Mouse (Mus musculus) limb, embryonic 15.5 days (tissue): ENCODE measurements around the gene Zic1. TPM values are rescaled to one million over a fixed set of nuclear protein-coding genes. Genes with fewer than 3 reads are reported as not detected.

ENCODE experiments used
- ATAC-seq: fragments of 200-750 bp; cut with Nextera tagmentation; 2 replicates; pipeline ENCODE4 v1.8.0; 2017; ENCODE audit warnings: low read depth, moderate TSS enrichment; ENCODE audit not compliant: insufficient number of reproducible peaks, low FRiP score, low TSS enrichment
- H3K27ac ChIP-seq: fragments of 300-500 bp; sonication (generic); 2 replicates; pipeline ENCODE4 v1.5.1; 2015; ENCODE audit warnings: moderate library complexity, mild to moderate bottlenecking, inconsistent platforms
- H3K27me3 ChIP-seq: fragments of 300-500 bp; sonication (generic); 2 replicates; pipeline ENCODE4 v1.6.1; 2015; ENCODE audit warnings: inconsistent platforms
- H3K36me3 ChIP-seq: fragments of 300-500 bp; sonication (generic); 2 replicates; pipeline ENCODE4 v1.6.1; 2015; ENCODE audit warnings: inconsistent platforms
- H3K4me1 ChIP-seq: fragments of 300-500 bp; sonication (generic); 2 replicates; pipeline ENCODE4 v1.6.1; 2015; ENCODE audit warnings: inconsistent platforms
- H3K4me2 ChIP-seq: fragments of 300-500 bp; sonication (generic); 2 replicates; pipeline ENCODE4 v1.6.1; 2015; ENCODE audit warnings: mild to moderate bottlenecking, inconsistent platforms
- H3K4me3 ChIP-seq: fragments of 300-500 bp; sonication (generic); 2 replicates; pipeline ENCODE4 v1.5.1; 2015; ENCODE audit warnings: mild to moderate bottlenecking, inconsistent platforms
- H3K9ac ChIP-seq: fragments of 300-500 bp; sonication (generic); 2 replicates; pipeline ENCODE4 v1.6.1; 2015; ENCODE audit warnings: inconsistent platforms
- H3K9me3 ChIP-seq: fragments of 300-500 bp; sonication (generic); 2 replicates; pipeline ENCODE4 v1.6.1; 2016; ENCODE audit warnings: inconsistent platforms
- whole genome bisulfite sequencing: fragments of 180-500 bp; shearing (Covaris S2); methylation state at CpG from one replicate; pipeline ENCODE4 v1.1.7; 2015; 5-methylcytosine and 5-hydroxymethylcytosine counted together
- polyA plus RNA-seq: library from polyadenylated mRNA; unstranded; fragments of >200 nt; fragmentation: Nextera tagmentation; extraction: Ambion mirVana; gene quantifications from 2 replicates; pipeline ENCODE4 v1.2.1, GENCODE M21; 2015

The Zic1 gene
- polyA plus RNA-seq, 1 experiment from 2014 or later = 0.14 TPM

DNA sequence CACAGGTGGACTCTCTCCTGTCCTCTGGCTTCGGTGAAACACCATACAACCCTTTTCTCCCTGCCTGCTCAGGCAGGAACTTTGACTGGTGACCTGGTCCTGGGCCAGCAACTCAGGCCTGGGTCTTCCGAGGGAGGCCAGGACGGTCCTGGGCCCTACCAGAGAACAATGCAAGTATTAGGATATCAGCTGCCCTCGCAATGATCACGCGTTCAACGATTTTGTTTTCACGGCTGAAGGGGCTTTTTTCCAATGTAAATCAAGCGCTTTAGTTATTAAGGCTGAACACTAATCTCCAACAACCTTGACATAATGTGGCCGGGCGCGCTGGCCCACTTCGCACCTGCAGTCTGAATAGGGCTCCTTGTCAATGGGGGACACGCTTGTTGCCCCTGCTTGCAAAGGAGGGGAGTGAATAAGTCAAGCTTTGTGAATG is 28.6 kb upstream of the Zic1 start:
- no peak overlapping the region for H3K9ac ChIP-seq
- H3K36me3 ChIP-seq = no peaks in the 10 kb centered on the region
- no peak overlapping the region for H3K27ac ChIP-seq
- H3K9me3 ChIP-seq = no peaks in the 10 kb centered on the region
- H3K27me3 ChIP-seq = peaks cover 93% of the 10 kb centered on the region
- no peaks in the 10 kb centered on the region for H3K4me1 ChIP-seq
- H3K4me3 ChIP-seq = no peak overlapping the region
- WGBS = 1% methylated on average over 14 of the region's 14 CpGs
- no peak for ATAC-seq
- H3K4me2 ChIP-seq = no peak overlapping the region

DNA sequence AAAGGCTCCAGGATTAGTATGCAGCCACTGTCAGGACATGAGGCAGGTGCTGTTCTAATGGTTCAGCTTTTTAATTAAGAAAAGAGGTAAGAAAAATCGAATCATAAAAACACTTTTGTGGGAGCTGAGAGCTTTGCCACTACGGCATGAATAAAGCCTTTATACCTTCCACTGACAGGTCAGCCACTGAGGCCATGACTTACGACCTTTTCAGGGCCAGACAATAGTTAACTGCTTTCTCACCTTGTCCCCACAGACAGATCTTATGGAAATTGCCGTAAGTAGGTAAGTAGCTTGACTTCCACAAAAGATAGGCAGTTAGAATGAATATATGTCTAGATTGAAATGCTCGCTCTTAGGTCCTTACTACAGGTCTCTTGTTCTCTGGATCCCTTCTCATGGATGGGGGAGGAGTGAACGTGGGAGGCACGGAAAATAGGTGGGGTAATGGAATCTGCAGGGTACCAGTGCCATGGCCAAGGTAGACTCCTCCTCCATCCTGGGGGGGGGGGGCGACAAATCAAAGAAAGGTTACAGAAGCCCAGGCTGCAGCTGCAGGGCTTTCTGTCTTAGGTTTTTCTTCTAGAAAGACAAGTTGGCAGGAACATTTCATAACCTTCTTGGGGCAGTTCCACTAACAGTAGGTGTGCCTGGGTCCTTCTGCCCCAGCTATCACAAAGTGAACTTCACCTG is 27.9 kb upstream of the Zic1 start:
- Histone ChIP-seq H3K4me3 (no peak overlapping the region), H3K9me3 (no peaks in the 10 kb centered on the region), H3K27me3 (peaks cover 94% of the 10 kb centered on the region), H3K27ac (no peak overlapping the region), H3K9ac (no peak overlapping the region), H3K4me1 (no peaks in the 10 kb centered on the region), H3K36me3 (no peaks in the 10 kb centered on the region), H3K4me2 (no peak overlapping the region)
- no peak for ATAC-seq
- 4% methylated on average over 8 of the region's 8 CpGs for WGBS

- Histone ChIP-seq H3K36me3 (no peaks in the 10 kb centered on the region), H3K27me3 (peaks cover 98% of the 10 kb centered on the region), H3K4me3 (no peak overlapping the region), H3K9me3 (no peaks in the 10 kb centered on the region; the same call in 1 of the 2 replicates), H3K4me2 (no peak overlapping the region), H3K4me1 (no peaks in the 10 kb centered on the region), H3K27ac (no peak overlapping the region), H3K9ac (no peak overlapping the region)
- 8% methylated on average over 4 of the region's 4 CpGs for WGBS
- no peak for ATAC-seq
Observed at GRCm38 (mm10) chr9:91388173-91388572, 22.6 kb upstream of the Zic1 start.

DNA sequence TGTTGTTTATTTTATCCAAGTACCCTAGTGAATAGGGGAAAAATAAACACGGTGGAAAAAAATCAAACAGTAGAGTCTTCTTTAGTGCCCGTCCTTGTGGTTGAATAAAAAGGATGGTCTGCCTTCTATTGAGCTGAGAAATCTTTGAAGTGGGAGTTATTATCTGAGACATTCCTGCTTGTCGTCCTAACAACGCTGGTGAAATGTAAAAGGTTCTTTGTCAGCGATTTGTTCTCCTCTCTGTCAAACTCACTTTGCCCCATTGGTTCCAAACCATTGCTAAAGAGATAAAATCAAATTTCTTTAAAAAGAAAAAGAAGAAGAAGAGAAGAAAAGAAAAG is 22.1 kb upstream of the Zic1 start:
- Histone ChIP-seq H3K4me1 (no peaks in the 10 kb centered on the region), H3K27me3 (peaks cover 98% of the 10 kb centered on the region), H3K9me3 (no peaks in the 10 kb centered on the region; the same call in 1 of the 2 replicates), H3K9ac (no peak overlapping the region), H3K4me2 (no peak overlapping the region), H3K36me3 (no peaks in the 10 kb centered on the region), H3K4me3 (no peak overlapping the region), H3K27ac (no peak overlapping the region)
- 3% methylated on average over 5 of the region's 5 CpGs for WGBS
- no peak for ATAC-seq

- Histone ChIP-seq H3K9ac (no peak overlapping the region), H3K9me3 (no peaks in the 10 kb centered on the region; the same call in 1 of the 2 replicates), H3K4me2 (no peak overlapping the region), H3K4me3 (no peak overlapping the region), H3K36me3 (no peaks in the 10 kb centered on the region), H3K4me1 (no peaks in the 10 kb centered on the region), H3K27ac (no peak overlapping the region), H3K27me3 (peaks cover 99% of the 10 kb centered on the region)
- no peak for ATAC-seq
- WGBS = 3% methylated on average over 31 of the region's 31 CpGs
Observed at GRCm38 (mm10) chr9:91386891-91387739, 21.5 kb upstream of the Zic1 start.

DNA sequence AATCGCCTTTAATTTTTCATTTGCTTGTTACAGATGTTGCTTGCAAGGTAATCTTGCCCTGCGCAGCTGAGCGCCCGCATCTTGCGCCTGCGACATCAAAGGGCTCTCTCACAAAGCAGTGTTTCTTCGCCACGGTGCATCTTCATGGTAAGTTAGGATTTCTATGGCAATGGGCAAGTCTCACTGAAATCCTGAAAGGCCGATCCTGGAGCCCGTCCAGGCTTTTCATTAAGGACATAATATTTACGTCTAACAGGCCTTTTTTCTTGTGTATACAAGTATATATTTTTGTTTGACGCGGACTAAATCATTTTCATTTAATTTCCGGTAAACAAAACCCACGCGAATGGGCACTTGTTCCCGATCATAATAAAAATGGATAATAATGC is 20.9 kb upstream of the Zic1 start:
- 2% methylated on average over 17 of the region's 17 CpGs for WGBS
- no peak overlapping the region for H3K4me3 ChIP-seq
- H3K36me3 ChIP-seq = no peaks in the 10 kb centered on the region
- no peaks in the 10 kb centered on the region; the same call in 1 of the 2 replicates for H3K9me3 ChIP-seq
- H3K4me1 ChIP-seq = peaks cover 5% of the 10 kb centered on the region
- H3K4me2 ChIP-seq = no peak overlapping the region
- no peak overlapping the region for H3K9ac ChIP-seq
- H3K27me3 ChIP-seq = peaks cover 99% of the 10 kb centered on the region
- H3K27ac ChIP-seq = no peak overlapping the region
- no peak for ATAC-seq

GRCm38 (mm10) chr9:91385561-91386430 is 20.2 kb upstream of the Zic1 start:
- ATAC-seq = no peak
- Histone ChIP-seq H3K4me1 (peaks cover 10% of the 10 kb centered on the region), H3K36me3 (no peaks in the 10 kb centered on the region), H3K4me2 (no peak overlapping the region), H3K9me3 (no peaks in the 10 kb centered on the region; the same call in 1 of the 2 replicates), H3K27me3 (peaks cover 99% of the 10 kb centered on the region), H3K27ac (no peak overlapping the region), H3K4me3 (no peak overlapping the region), H3K9ac (no peak overlapping the region)
- 6% methylated on average over 8 of the region's 8 CpGs for whole genome bisulfite sequencing

GRCm38 (mm10) chr9:91384693-91385560 is 19.3 kb upstream of the Zic1 start:
- H3K27me3 ChIP-seq = peaks cover 98% of the 10 kb centered on the region
- H3K27ac ChIP-seq = no peak overlapping the region
- no peaks in the 10 kb centered on the region; the same call in 1 of the 2 replicates for H3K9me3 ChIP-seq
- H3K9ac ChIP-seq = no peak overlapping the region
- H3K4me2 ChIP-seq = no peak overlapping the region
- peaks cover 10% of the 10 kb centered on the region for H3K4me1 ChIP-seq
- WGBS = 11% methylated on average over 4 of the region's 4 CpGs
- no peak overlapping the region for H3K4me3 ChIP-seq
- H3K36me3 ChIP-seq = no peaks in the 10 kb centered on the region
- ATAC-seq = no peak

- 0 out of 2 replicates have a peak, but pooled peaks have one; percentile 35 for ATAC-seq
- H3K9me3 ChIP-seq = no peaks in the 10 kb centered on the region; the same call in 1 of the 2 replicates
- H3K9ac ChIP-seq = no peak overlapping the region
- H3K4me2 ChIP-seq = no peak overlapping the region
- no peak overlapping the region for H3K27ac ChIP-seq
- 0 out of 2 replicates have a peak overlapping the region, but pooled peaks have one; percentile 2 for H3K4me3 ChIP-seq
- 2% methylated on average over 30 of the region's 30 CpGs for WGBS
- peaks cover 10% of the 10 kb centered on the region for H3K4me1 ChIP-seq
- H3K27me3 ChIP-seq = peaks cover 98% of the 10 kb centered on the region
- no peaks in the 10 kb centered on the region for H3K36me3 ChIP-seq
Observed at GRCm38 (mm10) chr9:91384136-91384500, 18.5 kb upstream of the Zic1 start.

DNA sequence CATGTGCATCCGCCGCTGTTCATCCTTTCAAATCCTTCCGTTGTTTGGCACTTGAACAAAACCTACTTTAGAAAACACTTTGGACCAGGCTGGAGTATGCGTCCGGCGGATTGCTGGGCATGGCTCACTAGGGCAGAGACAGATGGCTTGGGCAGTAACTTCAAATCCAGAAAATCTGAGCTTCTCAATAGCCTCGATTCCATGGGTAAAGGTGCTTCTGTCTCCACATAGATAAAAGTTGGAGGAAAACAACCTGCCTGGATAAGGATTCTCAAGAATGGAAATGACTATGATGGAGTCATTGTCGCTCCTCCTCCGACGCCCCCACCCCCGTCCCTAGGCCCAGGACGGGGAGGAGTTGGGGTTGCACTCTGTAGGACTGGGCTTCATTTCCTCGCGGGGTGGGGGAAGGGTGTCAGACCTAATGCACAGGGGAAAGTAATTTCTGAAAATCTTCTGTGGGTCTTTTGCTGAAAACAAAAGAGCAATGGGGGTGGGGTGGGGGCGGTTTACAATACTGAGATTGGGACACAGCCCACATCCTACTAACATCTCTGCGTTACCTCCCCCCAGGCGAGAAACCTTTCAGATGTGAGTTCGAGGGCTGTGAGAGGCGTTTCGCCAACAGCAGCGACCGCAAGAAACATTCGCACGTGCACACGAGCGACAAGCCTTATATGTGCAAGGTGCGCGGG is 18.0 kb upstream of the Zic1 start:
- 3% methylated on average over 28 of the region's 28 CpGs for WGBS
- H3K4me3 ChIP-seq = no peak overlapping the region
- H3K4me2 ChIP-seq = no peak overlapping the region
- no peak overlapping the region for H3K9ac ChIP-seq
- H3K36me3 ChIP-seq = no peaks in the 10 kb centered on the region
- peaks cover 99% of the 10 kb centered on the region for H3K27me3 ChIP-seq
- H3K4me1 ChIP-seq = peaks cover 12% of the 10 kb centered on the region
- no peaks in the 10 kb centered on the region; the same call in 1 of the 2 replicates for H3K9me3 ChIP-seq
- H3K27ac ChIP-seq = no peak overlapping the region
- no peak for ATAC-seq
